Mouse (Mus musculus): ENCODE measurements around the gene Gm45140.

- TF ChIP-seq CTCF (IDR thresholded peaks at IDR 0.05; ENCODE audit: borderline replicate concordance, insufficient read depth, low read length) = no peak
- no peak for TF ChIP-seq POLR2A (IDR thresholded peaks at IDR 0.05; ENCODE audit: low read depth, low read length)
Measured at GRCm38 (mm10) chr6:87882221-87882620, 46.6 kb upstream of the Gm45140 start.

Measured in embryonic fibroblast, embryonic 13.5 days (primary cell).